Mouse (Mus musculus): ENCODE measurements around the gene Trmt5. TPM values are rescaled to one million over a fixed set of nuclear protein-coding genes. Genes with fewer than 3 reads are reported as not detected.
A peak's percentile ranks its signal among the peaks of the same experiment; 100 is the strongest.

Gene Trmt5
- polyA plus RNA-seq, 1 experiment: 8.3 TPM

DNA sequence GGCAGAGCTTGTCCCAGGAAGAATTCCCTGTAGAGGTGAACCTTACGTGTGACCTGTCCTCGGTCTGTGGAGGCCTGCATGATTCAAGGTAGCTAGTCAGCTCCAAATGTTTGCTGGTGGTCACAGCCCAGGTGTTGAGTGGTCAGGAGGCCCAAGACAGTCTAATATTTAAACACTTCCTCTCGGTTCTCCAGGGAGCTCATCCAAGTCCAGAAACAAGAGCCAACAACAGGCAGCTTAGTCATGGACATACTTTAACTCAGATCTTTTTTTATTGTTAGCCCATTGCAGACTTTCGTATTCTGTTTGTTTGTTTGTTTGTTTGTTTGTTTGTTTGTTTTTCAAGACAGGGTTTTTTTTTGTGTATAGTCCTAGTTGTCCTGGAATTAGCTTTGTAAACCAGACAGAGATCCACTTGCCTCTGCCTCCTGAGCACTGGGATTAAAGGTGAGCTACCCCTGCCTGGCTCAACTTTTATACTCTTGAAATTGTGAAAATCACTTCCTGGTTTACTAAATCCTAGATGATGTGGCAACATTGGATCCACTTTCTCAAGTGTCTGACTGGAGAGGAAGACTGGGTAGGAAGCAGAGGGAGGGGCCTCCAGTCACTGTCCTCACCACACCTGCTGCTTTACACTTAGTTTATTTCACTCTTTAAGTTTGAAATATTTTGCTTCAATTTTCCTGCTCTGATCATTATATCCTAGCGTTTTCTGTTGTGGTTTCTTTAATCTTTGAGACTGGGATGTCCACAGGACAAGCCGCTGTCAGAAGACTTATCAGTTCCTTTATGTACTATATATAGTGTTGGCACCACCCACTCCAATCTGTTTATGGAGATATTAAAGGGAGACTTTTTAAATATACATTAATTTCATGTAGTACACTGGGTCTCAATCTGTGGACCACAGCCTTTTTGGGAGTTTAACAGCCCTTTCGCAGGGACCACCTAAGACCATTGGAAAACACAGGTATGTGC lies 31.5 kb upstream of the Trmt5 start:
- H3K4me3 ChIP-seq (ENCODE audit: insufficient read depth, poor library complexity, severe bottlenecking): no peak overlapping the region
- H3K79me2 ChIP-seq (ENCODE audit: control insufficient read depth, insufficient read depth): no peaks in the 10 kb centered on the region
- peaks cover 18% of the 10 kb centered on the region for H3K36me3 ChIP-seq (ENCODE audit: control insufficient read depth, insufficient read depth)
- no peaks in the 10 kb centered on the region for H3K79me3 ChIP-seq (ENCODE audit: low read depth)
- no peak overlapping the region for H3ac ChIP-seq (ENCODE audit: control insufficient read depth, insufficient read length, low read depth)
- TF ChIP-seq FOSL1 (IDR thresholded peaks at IDR 0.05; ENCODE audit: insufficient read depth, low read length, poor library complexity, severe bottlenecking): no peak
- no peak for TF ChIP-seq MYOD1 (IDR thresholded peaks at IDR 0.05; ENCODE audit: control insufficient read depth, insufficient read length, low read depth)
- no peak for TF ChIP-seq MAX (IDR thresholded peaks at IDR 0.05)
- TF ChIP-seq CEBPB (IDR thresholded peaks at IDR 0.05; ENCODE audit: low read depth): no peak
- no peak for TF ChIP-seq CTCF (IDR thresholded peaks at IDR 0.05; ENCODE audit: control insufficient read depth, insufficient read depth, insufficient read length)
- no peak for TF ChIP-seq MYOG (IDR thresholded peaks at IDR 0.05; ENCODE audit: control insufficient read depth, extremely low read depth, insufficient read length)
- TF ChIP-seq USF1 (IDR thresholded peaks at IDR 0.05; ENCODE audit: low read depth): no peak
- no peaks in the 10 kb centered on the region for H3K27me3 ChIP-seq (ENCODE audit: control insufficient read depth, insufficient read depth, insufficient read length)

DNA sequence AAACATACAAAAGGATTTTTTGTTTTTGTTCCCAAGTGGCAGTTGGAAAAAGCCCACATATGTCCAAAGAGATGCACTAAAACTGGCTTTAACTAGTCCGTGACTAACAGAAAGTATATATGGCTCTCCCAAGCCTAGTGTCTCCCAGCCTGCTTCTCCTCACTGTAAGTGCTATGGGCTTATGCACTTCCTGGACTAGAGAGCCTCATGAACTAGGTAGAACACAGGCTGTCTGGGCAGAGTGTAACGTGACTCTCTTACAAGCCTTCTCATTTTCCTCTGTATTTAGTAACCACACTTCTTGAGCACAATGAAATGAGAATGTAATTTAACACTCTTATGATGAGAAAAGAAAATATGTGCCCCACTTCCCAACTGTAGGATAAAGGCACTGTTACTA lies 22.2 kb upstream of the Trmt5 start:
- H3K79me2 ChIP-seq (ENCODE audit: control insufficient read depth, insufficient read depth): peaks cover 26% of the 10 kb centered on the region
- H3K79me3 ChIP-seq (ENCODE audit: low read depth): peaks cover 7% of the 10 kb centered on the region
- no peak for TF ChIP-seq MYOD1 (IDR thresholded peaks at IDR 0.05; ENCODE audit: control insufficient read depth, insufficient read length, low read depth)
- TF ChIP-seq MAX (IDR thresholded peaks at IDR 0.05): no peak
- no peak for TF ChIP-seq CEBPB (IDR thresholded peaks at IDR 0.05; ENCODE audit: low read depth)
- no peak for TF ChIP-seq MYOG (IDR thresholded peaks at IDR 0.05; ENCODE audit: control insufficient read depth, extremely low read depth, insufficient read length)
- no peak for TF ChIP-seq FOSL1 (IDR thresholded peaks at IDR 0.05; ENCODE audit: insufficient read depth, low read length, poor library complexity, severe bottlenecking)
- TF ChIP-seq CTCF (IDR thresholded peaks at IDR 0.05; ENCODE audit: control insufficient read depth, insufficient read depth, insufficient read length): no peak
- TF ChIP-seq USF1 (IDR thresholded peaks at IDR 0.05; ENCODE audit: low read depth): no peak
- H3K27me3 ChIP-seq (ENCODE audit: control insufficient read depth, insufficient read depth, insufficient read length): no peaks in the 10 kb centered on the region
- H3K36me3 ChIP-seq (ENCODE audit: control insufficient read depth, insufficient read depth): peaks cover 20% of the 10 kb centered on the region
- no peak overlapping the region for H3ac ChIP-seq (ENCODE audit: control insufficient read depth, insufficient read length, low read depth)
- H3K4me3 ChIP-seq (ENCODE audit: insufficient read depth, poor library complexity, severe bottlenecking): no peak overlapping the region

DNA sequence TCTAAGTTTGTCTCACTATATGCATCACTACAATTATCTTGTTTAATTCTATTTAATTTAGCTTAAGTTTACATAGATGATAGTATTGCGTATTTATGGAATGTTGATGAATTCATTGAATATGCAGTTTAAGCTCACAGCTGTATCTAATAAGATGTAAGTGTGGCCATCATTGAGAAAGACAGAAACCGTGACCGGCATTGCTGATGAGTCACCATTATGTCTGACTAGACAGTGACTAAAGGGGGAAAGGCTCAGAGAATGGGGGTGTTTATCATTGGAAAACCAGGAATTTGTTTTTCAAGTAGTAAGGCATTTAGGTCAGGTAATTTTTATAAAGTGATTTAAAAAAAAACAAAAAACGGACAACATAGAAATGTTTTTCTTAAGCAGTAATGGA lies 21.2 kb upstream of the Trmt5 start:
- Histone ChIP-seq H3K79me2 (ENCODE audit: control insufficient read depth, insufficient read depth) (peaks cover 26% of the 10 kb centered on the region), H3K27me3 (ENCODE audit: control insufficient read depth, insufficient read depth, insufficient read length) (no peaks in the 10 kb centered on the region), H3K79me3 (ENCODE audit: low read depth) (peaks cover 7% of the 10 kb centered on the region), H3ac (ENCODE audit: control insufficient read depth, insufficient read length, low read depth) (no peak overlapping the region), H3K4me3 (ENCODE audit: insufficient read depth, poor library complexity, severe bottlenecking) (no peak overlapping the region), H3K36me3 (ENCODE audit: control insufficient read depth, insufficient read depth) (peaks cover 20% of the 10 kb centered on the region)
- TF ChIP-seq USF1 (IDR thresholded peaks at IDR 0.05; ENCODE audit: low read depth): no peak
- TF ChIP-seq CTCF (IDR thresholded peaks at IDR 0.05; ENCODE audit: control insufficient read depth, insufficient read depth, insufficient read length): no peak
- no peak for TF ChIP-seq MAX (IDR thresholded peaks at IDR 0.05)
- TF ChIP-seq CEBPB (IDR thresholded peaks at IDR 0.05; ENCODE audit: low read depth): peak; percentile 61
- TF ChIP-seq MYOD1 (IDR thresholded peaks at IDR 0.05; ENCODE audit: control insufficient read depth, insufficient read length, low read depth): no peak
- TF ChIP-seq FOSL1 (IDR thresholded peaks at IDR 0.05; ENCODE audit: insufficient read depth, low read length, poor library complexity, severe bottlenecking): peak; percentile 90
- no peak for TF ChIP-seq MYOG (IDR thresholded peaks at IDR 0.05; ENCODE audit: control insufficient read depth, extremely low read depth, insufficient read length)

GRCm38 (mm10) chr12:73304636-73305035 lies 18.1 kb upstream of the Trmt5 start:
- Histone ChIP-seq H3K27me3 (ENCODE audit: control insufficient read depth, insufficient read depth, insufficient read length) (no peaks in the 10 kb centered on the region), H3K79me2 (ENCODE audit: control insufficient read depth, insufficient read depth) (peaks cover 22% of the 10 kb centered on the region), H3K36me3 (ENCODE audit: control insufficient read depth, insufficient read depth) (peaks cover 21% of the 10 kb centered on the region), H3K4me3 (ENCODE audit: insufficient read depth, poor library complexity, severe bottlenecking) (no peak overlapping the region), H3ac (ENCODE audit: control insufficient read depth, insufficient read length, low read depth) (no peak overlapping the region), H3K79me3 (ENCODE audit: low read depth) (peaks cover 5% of the 10 kb centered on the region)
- TF ChIP-seq CTCF (IDR thresholded peaks at IDR 0.05; ENCODE audit: control insufficient read depth, insufficient read depth, insufficient read length): no peak

DNA sequence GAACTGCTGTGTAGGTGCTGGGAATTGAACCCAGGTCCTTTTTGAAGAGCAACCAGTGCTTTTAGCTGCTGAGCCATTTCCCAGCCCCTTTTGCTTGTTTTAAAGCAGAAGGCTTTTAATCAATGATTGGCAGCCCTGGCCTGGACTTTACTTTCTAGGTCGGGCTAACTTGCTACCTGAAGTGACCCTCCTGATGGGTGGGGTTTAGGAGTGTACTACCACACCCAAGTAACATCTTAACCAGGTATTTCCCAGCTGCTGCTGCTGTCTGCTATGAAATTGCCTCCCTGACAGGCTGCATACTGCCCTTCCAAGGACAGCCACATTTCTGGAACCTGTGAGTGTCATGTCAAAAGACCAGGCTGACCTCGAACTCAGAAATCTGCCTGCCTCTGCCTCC lies 14.0 kb upstream of the Trmt5 start:
- Histone ChIP-seq H3K36me3 (ENCODE audit: control insufficient read depth, insufficient read depth) (peaks cover 32% of the 10 kb centered on the region), H3K4me3 (ENCODE audit: insufficient read depth, poor library complexity, severe bottlenecking) (no peak overlapping the region), H3K27me3 (ENCODE audit: control insufficient read depth, insufficient read depth, insufficient read length) (no peaks in the 10 kb centered on the region), H3K79me3 (ENCODE audit: low read depth) (peaks cover 7% of the 10 kb centered on the region), H3K79me2 (ENCODE audit: control insufficient read depth, insufficient read depth) (peaks cover 27% of the 10 kb centered on the region), H3ac (ENCODE audit: control insufficient read depth, insufficient read length, low read depth) (no peak overlapping the region)
- TF ChIP-seq USF1 (IDR thresholded peaks at IDR 0.05; ENCODE audit: low read depth) (no peak), MYOD1 (IDR thresholded peaks at IDR 0.05; ENCODE audit: control insufficient read depth, insufficient read length, low read depth) (no peak), MYOG (IDR thresholded peaks at IDR 0.05; ENCODE audit: control insufficient read depth, extremely low read depth, insufficient read length) (no peak), CTCF (IDR thresholded peaks at IDR 0.05; ENCODE audit: control insufficient read depth, insufficient read depth, insufficient read length) (no peak), CEBPB (IDR thresholded peaks at IDR 0.05; ENCODE audit: low read depth) (no peak), FOSL1 (IDR thresholded peaks at IDR 0.05; ENCODE audit: insufficient read depth, low read length, poor library complexity, severe bottlenecking) (no peak), MAX (IDR thresholded peaks at IDR 0.05) (no peak)

Measured in C2C12 (cell line).